Mouse (Mus musculus): ENCODE measurements around the gene Isca1.
"Not testable (repeated sequence)": the region's sequence is repeated elsewhere in the genome, so short reads cannot be mapped to it uniquely, and the experiment has no call there.

Gene Isca1

DNA sequence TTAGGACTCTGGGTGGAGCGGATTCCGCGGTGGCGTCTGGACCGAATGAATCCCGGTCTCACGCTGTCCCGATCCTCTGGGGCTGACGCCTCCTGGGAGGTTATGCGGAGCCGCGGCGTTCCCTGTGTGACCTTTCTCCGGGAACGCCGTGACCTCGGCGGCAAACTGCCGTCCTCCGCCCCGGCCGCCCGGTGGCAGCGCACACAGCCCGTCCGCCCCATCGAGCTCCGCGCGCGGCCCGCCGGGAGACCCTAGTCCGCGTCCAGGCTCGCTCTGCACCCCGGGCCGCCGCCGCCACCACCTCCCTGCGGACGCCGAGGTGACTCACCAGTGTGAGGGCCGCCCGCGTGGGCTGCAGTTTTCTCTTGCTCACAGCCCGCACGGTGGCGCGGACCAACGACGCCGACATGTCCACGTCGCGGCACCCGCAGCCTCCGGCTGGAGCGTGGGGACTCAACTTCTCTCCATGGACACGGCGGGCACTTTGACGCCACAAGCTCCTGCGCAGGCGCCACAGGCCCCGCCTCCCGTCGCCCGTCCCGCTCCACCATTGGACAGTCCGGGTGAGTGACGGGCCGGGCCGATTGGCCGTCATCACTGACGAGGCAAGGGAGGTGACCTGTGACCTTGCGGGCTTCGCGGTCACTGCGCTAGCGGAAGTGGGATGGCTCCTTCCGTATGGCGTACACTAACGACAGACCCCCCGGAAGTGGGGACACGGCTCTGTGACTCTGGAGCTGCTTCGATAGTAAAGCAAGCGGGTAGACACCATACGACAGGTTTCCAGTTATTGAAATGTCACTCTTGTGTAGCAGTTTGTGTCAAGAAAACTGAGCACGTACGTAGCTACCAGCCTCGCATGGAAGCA lies at the start of gene Isca1:
Gene Isca1, minus strand, starts transcription at position 515 of the 868 bp plus-strand sequence.
- CTCF ChIA-PET, result no interaction called here

DNA sequence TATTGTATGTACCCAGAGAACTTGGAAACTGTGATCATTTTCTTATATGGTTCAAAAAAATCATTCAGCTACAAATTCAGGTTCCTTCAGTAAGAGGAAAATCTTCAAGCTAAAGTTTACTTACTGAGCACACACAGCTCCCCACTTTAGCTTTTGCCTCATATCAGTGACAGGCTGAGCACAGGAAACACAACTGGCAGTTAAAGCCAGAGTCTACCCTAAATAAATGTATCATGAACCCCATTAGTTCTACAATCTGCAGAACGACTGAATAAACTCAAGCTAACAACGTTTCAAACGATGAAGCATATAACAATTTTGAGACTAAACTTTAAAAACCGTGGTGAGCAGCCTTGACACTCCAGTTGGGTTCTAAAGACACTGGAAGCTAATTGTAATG lies 47.7 kb upstream of the Isca1 start:
- CTCF ChIA-PET, result interaction anchor here (0.7 to 1.1 kb wide), 2 partner anchors 18 to 21 kb away, joined by 3 read pairs; no protein-coding TSS in a partner anchor

DNA sequence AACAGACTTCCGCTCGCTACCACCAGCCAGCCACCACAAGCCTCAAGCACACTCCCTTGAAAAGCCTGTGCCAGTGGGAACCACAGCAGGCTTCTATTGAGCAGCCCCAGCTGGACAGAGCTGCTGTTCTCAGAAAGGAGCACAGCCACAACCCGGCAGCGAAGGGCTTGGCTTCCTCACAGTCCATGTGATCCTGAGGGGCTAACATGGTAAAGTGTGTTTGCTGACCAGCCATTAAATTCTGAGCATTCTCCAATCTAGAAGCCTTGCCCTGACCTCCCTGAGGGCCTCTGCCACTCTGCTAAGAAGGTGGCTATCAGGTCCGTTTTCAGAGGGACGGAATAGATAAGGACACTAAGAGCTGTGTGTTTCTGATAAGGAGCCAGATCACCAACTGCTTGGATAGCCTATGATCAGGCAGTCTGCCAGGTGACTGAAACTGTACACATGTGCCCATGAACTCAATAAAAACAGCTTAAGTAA lies 44.5 kb upstream of the Isca1 start:
- CTCF ChIA-PET, result no interaction called here

DNA sequence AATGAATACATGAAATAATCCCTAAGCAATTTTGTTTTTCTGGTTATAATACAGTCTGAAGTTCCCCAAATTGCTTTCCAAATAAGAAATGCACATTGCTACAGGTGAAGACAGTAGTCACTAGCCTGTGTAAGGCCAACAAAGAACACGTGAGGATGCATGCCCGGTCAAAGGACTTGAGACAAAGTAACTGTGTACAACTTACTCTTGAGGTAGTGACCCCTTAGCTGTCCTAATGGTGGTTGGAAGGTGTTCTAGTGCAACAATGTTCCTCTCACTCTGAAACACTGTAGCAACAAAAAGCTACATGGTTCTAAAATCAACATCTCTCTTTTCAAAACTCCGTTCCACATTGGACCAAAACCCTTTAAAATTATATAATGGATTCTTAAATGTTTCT lies 42.0 kb upstream of the Isca1 start:
- CTCF ChIA-PET, result no interaction called here

DNA sequence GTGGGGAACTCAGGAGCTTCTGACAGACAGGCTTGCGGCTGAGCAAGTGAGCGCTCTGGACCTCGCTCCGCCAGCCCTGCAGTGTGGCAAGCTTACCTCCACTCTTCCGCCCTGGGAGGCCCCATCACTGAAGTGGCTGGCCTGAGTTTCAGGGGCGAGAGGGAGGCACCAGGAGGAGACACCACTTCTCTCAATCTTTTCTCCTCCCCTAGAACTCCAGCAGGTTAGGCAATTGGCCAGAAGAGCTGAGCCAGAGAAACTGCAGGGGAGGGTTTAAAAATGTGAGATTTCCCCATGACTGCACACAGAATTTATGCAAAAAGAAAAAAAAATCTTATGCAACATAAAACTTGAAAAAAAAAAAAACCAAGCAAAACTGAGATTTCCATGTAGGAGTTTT lies 31.4 kb upstream of the Isca1 start:
- CTCF ChIA-PET, result no interaction called here

DNA sequence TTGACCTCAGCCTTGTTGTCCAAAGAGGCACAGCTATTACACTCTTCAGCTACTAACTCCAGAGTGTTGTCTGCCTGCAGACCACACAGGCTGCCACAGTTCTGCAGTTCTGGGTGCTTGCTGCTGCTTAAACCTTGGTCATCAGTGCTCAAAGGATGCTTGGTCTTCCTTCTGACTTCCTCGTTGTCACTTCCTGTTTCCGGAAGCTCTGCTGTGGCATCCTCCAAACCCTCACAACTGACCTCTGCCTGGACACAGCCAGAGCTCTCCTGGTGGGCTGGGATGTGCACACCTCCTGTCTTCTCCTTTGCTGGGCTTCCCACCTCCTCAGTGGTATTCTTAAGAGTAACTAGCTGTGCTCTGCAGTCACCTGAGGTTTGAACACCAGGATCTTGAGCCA lies 30.5 kb upstream of the Isca1 start:
- CTCF ChIA-PET, result no interaction called here

DNA sequence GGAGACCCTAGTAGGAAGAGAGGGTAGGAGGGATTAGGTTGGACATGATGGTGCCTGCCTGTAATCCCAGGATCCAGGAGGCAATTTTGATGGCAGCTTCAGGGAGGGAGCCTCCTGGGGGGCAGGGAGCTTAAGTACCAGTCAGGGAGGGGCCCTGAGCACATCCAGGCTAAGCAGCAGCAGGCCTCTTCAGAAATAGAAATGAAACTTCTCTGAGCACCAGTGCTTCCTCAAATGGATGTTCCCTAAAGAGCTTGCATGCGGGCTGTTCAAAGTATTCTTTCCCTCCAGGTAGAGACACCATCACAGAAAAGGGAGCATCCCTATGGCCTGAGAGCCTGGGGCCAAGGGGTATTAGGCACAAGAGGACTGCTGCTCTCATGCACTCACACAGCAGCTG lies 28.7 kb upstream of the Isca1 start:
- CTCF ChIA-PET, result interaction anchor here (0.6 kb wide), 1 partner anchor 827 kb away, joined by 4 read pairs; no protein-coding TSS in a partner anchor

DNA sequence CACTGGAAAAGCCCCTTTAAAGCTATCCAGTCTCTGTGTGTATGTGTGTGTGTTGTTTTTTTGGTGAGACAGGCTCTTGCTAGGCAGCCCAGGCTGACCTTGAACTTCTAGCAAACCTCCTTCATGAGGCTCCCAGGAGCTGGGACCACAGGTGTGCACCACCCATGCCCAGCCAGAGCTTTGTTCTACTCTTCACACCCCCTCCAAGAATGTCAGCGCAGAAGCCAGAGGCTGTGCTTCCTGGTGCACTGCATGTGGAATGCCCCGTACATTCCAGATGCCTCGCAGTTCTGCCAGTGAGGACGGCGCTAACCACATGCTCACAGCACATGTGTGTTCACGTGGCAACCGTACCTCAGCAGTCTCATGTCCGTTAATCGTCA lies 26.8 kb upstream of the Isca1 start:
- CTCF ChIA-PET, result no interaction called here

DNA sequence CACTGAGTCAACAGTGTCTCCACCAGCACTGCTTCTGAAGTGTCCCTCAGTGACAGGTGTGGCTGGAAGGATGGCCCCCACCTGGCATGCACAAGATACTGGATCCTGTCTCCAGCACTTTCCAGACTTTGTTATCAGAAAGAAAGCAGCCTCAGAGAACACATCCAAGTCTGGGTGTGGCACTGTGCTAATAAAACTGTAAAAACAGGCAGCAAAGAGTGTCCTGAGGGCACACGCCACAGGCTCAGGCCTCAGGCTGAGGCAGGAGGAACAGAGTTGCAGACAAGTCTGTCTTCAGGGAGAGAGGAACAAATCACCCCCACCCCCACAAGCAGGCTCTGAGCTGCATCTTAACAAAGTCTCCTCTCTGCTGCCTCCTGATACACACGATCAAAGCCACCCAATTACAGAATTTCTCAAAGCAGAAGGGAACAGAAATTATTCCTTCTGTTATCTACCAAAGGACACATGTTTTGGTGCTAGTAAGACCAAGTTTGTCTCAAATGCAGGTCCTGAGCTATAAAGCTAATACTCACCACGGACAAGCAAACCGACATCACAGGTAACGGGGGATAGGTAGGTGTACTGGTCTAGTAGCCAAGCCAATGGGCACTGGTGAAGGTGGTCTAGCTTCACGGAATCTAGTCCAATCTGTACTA lies 26.3 kb upstream of the Isca1 start:
- CTCF ChIA-PET, result no interaction called here

DNA sequence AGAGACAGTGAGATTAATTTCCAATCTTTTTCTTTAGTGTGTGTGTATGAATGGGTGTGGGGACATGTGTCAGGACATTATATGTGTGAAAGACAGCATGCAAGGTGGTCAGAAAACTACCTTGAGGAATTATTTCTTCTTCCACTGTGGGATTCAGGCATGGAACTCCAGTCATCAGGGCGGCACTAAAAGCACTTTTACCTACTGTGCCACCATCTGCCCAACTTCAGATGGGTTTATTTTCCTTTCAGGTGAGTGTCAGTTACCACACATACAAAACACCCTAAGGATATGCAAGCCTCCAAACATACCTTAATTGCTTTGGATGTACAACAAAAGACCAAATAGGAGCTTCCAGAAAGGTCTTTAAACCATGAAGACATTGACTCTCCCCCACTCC lies 25.2 kb upstream of the Isca1 start:
- CTCF ChIA-PET, result no interaction called here

DNA sequence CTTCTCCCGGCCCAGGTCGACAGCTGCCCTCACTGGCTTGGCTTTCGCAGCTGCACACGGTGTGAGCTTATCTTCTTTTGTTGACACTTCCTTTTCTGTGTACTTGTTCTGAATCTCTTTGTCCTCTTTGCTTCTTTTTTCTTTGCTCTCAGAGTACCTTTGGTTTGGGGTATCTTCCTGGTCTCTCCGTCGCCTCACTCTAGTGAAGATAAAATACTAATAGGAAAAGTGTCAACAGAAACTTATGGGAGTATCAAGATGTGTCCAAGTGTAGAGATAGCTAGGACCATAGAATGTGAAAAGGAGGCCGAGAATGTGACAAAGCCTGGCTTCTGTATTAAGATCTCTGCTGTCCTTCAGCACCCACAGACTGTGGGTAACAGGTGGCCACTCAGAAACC lies 12.5 kb upstream of the Isca1 start, which contains the start of gene Gm49354:
Gene Gm49354, minus strand, starts transcription at position 101 of the 400 bp plus-strand sequence.
- CTCF ChIA-PET, result no interaction called here

DNA sequence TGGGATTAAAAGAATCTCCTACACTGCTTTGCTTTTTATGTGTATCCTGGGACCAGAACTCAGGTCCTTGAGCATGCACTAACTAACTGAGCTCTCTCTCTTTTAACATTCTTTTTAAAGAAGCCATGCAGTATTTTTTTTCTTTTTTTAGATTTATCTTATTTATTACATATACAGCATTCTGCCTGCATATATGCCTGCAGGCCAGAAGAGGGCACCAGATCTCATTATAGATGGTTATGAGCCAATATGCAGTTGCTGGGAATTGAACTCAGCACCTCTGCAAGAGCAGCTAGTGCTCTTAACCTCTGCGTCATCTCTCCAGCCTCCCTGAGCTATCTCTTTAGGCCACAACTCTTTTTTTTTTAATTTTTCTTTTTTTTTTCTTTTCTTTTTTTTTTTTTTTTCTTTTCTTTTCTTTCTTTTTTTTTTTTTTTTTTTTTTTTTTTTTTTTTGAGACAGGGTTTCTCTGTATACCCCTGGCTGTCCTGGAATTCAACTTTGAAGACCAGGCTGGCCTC lies 10.2 kb upstream of the Isca1 start:
- CTCF ChIA-PET, result not testable (repeated sequence)

DNA sequence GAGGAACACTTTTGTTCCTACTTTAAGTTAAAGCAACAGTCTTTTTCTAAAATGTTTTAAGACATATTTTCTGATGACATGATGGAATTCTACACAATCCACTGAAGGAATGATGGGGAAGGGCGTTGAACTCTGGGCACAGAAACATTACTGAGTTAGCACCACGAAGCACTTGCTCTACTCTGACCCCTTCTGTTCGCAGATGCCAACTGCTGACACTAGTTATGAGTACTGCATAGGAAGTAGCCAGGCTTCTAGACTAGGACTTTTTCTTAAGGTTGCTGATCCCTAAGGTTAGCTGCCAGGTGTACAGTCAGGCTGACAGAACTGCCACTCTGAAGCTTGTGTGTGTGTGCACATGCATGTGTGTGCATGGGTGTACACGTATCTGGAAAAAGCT lies 9.6 kb upstream of the Isca1 start:
- CTCF ChIA-PET, result no interaction called here

DNA sequence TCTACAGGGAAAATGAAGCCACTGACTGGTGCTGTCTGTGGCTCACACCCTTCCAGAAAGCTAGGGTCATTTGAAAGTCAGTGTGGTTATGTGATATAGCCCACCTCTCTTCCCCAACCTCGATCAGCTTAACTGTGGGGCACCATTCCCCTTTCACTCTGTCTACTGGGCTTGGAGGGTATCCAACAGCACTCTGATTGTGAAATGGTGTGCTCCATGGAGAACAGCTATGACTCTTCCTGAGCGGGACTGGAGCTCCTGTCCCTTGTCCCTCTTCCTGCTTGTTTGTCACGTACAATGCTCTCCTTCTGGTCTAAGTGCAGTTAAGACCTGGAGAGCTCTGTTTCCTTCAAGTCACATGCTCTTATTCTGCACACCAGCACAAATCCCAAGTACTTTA lies 5.6 kb upstream of the Isca1 start:
- CTCF ChIA-PET, result no interaction called here

DNA sequence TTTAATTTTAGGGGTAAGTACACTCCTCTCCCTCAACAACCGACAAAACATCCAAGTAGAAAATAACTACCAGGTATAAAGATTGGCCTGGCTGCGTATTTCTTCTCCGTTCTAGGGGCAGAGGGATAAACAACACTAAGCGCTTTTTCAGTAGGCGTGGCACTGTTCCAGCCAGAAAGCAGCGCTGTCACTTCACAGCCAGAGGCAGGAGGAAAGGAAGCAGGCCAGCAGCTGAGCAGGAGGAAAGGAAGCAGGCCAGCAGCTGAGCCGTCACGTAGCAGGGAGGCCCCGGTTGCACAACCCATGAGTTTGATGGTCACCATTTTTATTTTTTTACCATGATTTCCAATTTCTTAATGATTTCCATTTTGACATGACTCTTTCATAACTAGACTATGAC lies 1.6 kb upstream of the Isca1 start:
- CTCF ChIA-PET, result no interaction called here

DNA sequence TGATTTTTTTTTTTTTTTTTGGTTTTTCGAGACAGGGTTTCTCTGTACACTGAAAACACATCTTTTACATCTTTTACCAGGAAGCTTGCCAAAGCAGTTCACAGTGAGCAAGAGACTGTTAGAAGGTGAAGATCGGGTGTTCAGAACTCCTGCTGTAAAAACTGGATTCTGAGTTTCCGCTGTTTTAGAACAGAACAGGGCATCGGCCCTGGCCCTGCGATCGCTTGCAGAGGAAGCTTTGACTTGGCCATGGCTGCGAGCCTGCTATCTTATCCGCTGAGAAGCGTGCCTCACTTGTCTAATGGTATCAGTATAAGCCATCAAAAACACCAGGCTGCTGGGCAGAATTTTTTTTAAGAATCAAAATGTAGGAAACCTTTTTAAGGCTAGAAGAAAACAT lies 1.2 kb upstream of the Isca1 start:
- CTCF ChIA-PET, result no interaction called here

DNA sequence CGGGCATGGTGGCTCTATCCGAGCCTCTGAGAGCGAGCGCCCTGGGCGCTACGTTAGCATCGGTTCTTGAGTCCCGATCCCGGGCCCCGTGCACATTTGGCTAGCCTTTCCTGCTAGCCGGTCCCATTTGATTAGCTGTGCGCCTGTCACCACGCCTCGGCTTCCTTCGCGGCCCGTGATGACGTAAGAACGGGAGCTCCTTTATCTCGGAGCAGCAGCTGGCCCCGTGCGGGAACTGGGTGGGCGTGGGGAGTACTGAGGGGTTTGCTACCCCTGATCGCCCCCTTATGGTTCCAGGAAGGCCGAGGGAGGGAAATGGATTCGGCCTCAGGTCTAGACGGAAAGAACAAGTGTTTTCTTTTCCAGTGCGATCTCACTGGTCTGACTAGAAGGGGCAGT lies 553 bp upstream of the Isca1 start:
- CTCF ChIA-PET, result no interaction called here

DNA sequence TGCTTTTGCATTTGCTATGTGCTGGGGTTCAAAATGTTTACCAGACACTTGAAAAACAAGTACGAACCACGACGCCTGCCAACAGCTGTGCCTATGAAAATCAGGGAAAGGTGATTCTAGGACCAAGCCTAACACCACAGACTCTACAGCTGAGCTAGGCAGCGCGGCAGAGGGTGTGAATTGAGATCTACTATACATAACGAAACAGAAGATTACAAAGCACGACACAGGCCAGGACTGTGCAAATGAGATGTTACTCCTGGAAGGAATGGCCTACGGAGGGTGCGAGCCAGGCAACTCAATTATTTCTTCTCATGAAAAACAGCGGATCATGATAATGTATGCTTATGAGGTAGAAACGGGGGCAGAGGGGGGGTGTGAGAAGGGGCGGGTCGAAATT lies 1.1 kb downstream of the Isca1 start:
- CTCF ChIA-PET, result no interaction called here

DNA sequence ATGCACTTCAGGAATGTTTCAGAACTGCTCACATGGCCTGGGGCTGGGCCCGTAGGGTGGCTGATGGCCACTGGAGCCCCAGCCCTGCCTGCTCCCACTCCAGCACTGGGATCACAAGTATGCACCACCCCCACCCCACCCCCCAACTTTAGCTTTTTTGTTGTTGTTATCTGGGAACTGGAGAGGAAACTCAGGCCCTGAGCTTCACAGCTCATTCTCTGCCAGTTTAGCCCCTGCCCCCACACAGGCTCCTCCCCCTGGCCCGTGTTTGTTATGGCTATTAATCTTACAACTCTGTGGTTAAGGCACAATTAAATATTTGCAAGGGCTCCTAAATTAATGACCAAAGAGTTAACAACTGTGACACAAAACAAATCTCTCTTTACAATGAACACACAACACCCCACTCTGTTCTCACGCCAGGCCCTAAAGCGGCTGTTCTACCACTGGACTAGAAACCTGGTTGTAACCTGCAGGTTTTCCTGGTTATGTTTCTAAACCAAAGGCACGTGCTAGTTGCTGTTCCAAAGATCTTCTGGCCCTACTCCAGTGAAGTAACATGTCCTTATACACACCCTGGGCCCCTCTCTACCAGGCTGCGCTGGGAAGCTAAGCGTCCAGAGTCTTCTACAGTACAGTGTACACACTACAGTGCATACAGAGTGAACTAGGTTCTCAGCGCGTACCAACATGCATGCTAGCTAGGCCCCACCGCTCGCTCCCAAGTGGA lies 2.7 kb downstream of the Isca1 start:
- CTCF ChIA-PET, result interaction anchor here (0.6 kb wide), 1 partner anchor 1492 kb away, joined by 3 read pairs; the partner anchor contains the start of gene Gkap1

DNA sequence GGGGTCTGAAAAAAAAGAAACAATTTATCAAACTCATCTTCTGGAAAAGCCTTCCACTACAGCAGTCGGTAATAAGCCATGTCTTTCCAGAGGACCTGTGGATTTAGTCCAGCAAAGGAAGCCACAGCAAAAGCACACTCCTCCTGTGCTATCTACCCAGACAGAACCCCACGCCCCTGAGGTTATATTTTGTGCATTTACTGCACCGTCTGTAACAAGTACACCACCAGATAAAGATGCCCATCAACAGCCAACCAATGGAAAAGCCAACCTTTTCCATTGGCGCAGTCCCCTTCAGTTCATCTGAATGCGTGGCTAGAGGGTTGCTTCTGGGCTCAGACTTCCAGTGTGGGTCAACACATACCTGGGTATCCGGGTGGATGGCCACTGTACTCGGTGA lies 6.8 kb downstream of the Isca1 start:
- CTCF ChIA-PET, result no interaction called here

DNA sequence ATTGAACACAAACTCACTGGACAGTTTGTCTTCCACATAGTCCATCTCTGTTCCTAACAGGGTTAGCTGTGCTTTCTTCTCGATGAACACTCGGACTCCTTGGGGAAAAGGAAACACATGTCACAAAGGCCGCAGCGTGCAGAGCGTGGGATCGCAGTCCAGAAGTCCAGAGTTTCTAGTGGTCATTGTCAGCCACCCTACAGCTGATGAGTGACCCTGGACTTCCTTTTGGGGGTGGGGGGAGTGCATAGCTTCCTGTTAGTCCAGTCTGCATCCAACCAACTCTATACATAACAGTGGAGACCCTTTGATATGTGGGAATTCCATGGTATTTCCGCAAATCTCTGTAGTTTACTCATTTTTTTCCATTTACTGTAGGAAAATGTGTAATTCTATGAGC lies 12.7 kb downstream of the Isca1 start:
- CTCF ChIA-PET, result no interaction called here

DNA sequence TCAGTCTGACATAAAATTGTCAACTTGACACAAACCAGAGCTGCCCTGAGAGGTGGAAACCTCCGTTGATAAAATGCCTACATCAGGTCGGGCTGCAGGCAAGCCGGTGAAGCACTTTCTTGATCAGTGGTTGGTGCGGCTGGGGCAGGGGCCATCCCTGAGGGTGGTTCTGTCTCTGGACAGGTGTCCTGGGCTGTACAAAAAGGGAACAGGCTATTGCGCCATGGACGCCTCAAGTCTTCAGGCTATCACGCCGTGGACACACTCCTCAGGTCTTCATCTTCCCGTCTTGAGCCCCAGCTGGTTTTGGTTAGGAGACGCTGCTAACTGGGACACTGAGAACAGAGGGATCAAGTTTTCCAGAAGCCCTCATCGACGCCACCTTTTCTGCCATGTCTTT lies 19.3 kb downstream of the Isca1 start:
- CTCF ChIA-PET, result no interaction called here

Data from spleen, embryonic (tissue).